Mouse (Mus musculus) B cell, adult 67 days (primary cell): Measurements from ENCODE around the gene Nrbp1. TPM values are rescaled to one million over a fixed set of nuclear protein-coding genes. Genes with fewer than 3 reads are reported as not detected.

Source experiments
- total RNA-seq, 2 experiments: library from RNA; stranded (reverse); gene quantifications; 4 replicates each; pipeline ENCODE4 v1.2.4; 2023

Gene Nrbp1
- total RNA-seq, result 100 to 1,000 TPM; 280 to 339 TPM

GRCm38 (mm10) chr5:31240637-31241521 is at the start of gene Nrbp1, which contains the start of gene Gm9970:
TSS of gene Nrbp1 (plus strand) at chr5:31240864.
TSS of gene Gm9970 (minus strand) at chr5:31241232.

GRCm38 (mm10) chr5:31192939-31193630 is 47.6 kb upstream of the Nrbp1 start, which contains the start of the genes Snx17 and Eif2b4:
TSS of gene Snx17 (plus strand) at chr5:31193227.
TSS of gene Eif2b4 (minus strand) at chr5:31193430.

GRCm38 (mm10) chr5:31201742-31202590 is 38.7 kb upstream of the Nrbp1 start, which contains the start of gene Zfp513:
TSS of gene Zfp513 (minus strand) at chr5:31202303.

GRCm38 (mm10) chr5:31220448-31221303 is 20.0 kb upstream of the Nrbp1 start, which contains the start of gene Ppm1g:
TSS of gene Ppm1g (minus strand) at chr5:31220687.

GRCm38 (mm10) chr5:31251541-31252101 is 11.0 kb downstream of the Nrbp1 start, which contains the start of gene Krtcap3:
TSS of gene Krtcap3 (plus strand) at chr5:31251691.

GRCm38 (mm10) chr5:31290521-31291360 is 50.1 kb downstream of the Nrbp1 start, which contains the start of gene Ift172:
TSS of gene Ift172 (minus strand) at chr5:31291116.

GRCm38 (mm10) chr5:31295606-31296141 is 55.0 kb downstream of the Nrbp1 start, which contains the start of gene Fndc4:
TSS of gene Fndc4 (minus strand) at chr5:31296080.

GRCm38 (mm10) chr5:31297047-31297757 is 56.5 kb downstream of the Nrbp1 start, which contains the start of gene Gckr:
TSS of gene Gckr (plus strand) at chr5:31297443.

Other genes starting within 250 kb of the Nrbp1 start
- 10 to 100 TPM; 25.9 to 48.3 TPM for gene Atraid, start 192.6 kb upstream of the Nrbp1 start, total RNA-seq
- 10 to 100 TPM; 12.3 to 12.4 TPM for gene Slc5a6, start 191.9 kb upstream of the Nrbp1 start, total RNA-seq
- 10 to 100 TPM; 51.5 to 66.7 TPM for gene Cad, start 186.1 kb upstream of the Nrbp1 start, total RNA-seq
- not detected for gene Dnajc5g, start 134.6 kb upstream of the Nrbp1 start, total RNA-seq
- gene Slc30a3, start 132.6 kb upstream of the Nrbp1 start, total RNA-seq, result under 1 TPM in 1 of 2 experiments, not detected in 1; 0.55 TPM
- gene Trim54, start 124.2 kb upstream of the Nrbp1 start, total RNA-seq, result not detected
- not detected for gene Ucn, start 102.0 kb upstream of the Nrbp1 start, total RNA-seq
- gene Mpv17, start 86.6 kb upstream of the Nrbp1 start, total RNA-seq, result 10 to 100 TPM; 24.0 to 27.0 TPM
- gene Gm29609, start 61.0 kb upstream of the Nrbp1 start, total RNA-seq, result 1 to 10 TPM; 5.5 to 8.1 TPM
- 100 to 1,000 TPM; 206 to 216 TPM for gene Gtf3c2, start 60.7 kb upstream of the Nrbp1 start, total RNA-seq
- gene Snx17, start 47.6 kb upstream of the Nrbp1 start, total RNA-seq, result 10 to 100 TPM; 87.5 to 89.2 TPM
- gene Eif2b4, start 47.4 kb upstream of the Nrbp1 start, total RNA-seq, result 10 to 100 TPM; 39.8 to 43.5 TPM
- gene Zfp513, start 38.6 kb upstream of the Nrbp1 start, total RNA-seq, result 10 to 100 TPM; 64.4 to 65.3 TPM
- 100 to 1,000 TPM; 127 to 149 TPM for gene Ppm1g, start 20.2 kb upstream of the Nrbp1 start, total RNA-seq
- gene Gm9970, start 368 bp downstream of the Nrbp1 start, total RNA-seq, result 1 to 10 TPM; 1.5 to 2.7 TPM
- 10 to 100 TPM; 19.0 to 25.7 TPM for gene Krtcap3, start 10.8 kb downstream of the Nrbp1 start, total RNA-seq
- gene Ift172, start 50.3 kb downstream of the Nrbp1 start, total RNA-seq, result 10 to 100 TPM; 45.7 to 49.5 TPM
- gene Fndc4, start 55.2 kb downstream of the Nrbp1 start, total RNA-seq, result 1 to 10 TPM; 1.3 to 1.4 TPM
- gene Gckr, start 56.6 kb downstream of the Nrbp1 start, total RNA-seq, result not detected
- 10 to 100 TPM; 38.8 to 46.6 TPM for gene Zfp512, start 211.6 kb downstream of the Nrbp1 start, total RNA-seq
- 1 to 10 TPM; 2.7 to 4.2 TPM for gene 4930548H24Rik, start 244.9 kb downstream of the Nrbp1 start, total RNA-seq